Mouse (Mus musculus) CD4-positive naive resting alpha-beta T cell, adult 57 days (primary cell): ENCODE data around the gene Tnip2. TPM values are rescaled to one million over a fixed set of nuclear protein-coding genes. Genes with fewer than 3 reads are reported as not detected.

Experiments used
- total RNA-seq: library from RNA; stranded (reverse); gene quantifications from one replicate; pipeline ENCODE4 v1.2.4, GENCODE M21; 2023

The Tnip2 gene
- total RNA-seq, result 18.4 TPM

GRCm38 (mm10) chr5:34513466-34514217 lies at the start of gene Tnip2:
Gene Tnip2, minus strand, starts transcription at chr5:34513991.

GRCm38 (mm10) chr5:34525663-34526476 lies 12.1 kb upstream of the Tnip2 start, which contains the start of gene Sh3bp2:
Gene Sh3bp2, plus strand, starts transcription at chr5:34525838.

Other genes with a start within 250 kb of the Tnip2 start
- 4.6 TPM for gene Zfyve28, start 225.5 kb downstream of the Tnip2 start, total RNA-seq
- gene Cfap99, start 225.4 kb downstream of the Tnip2 start, total RNA-seq, result not detected
- 233 TPM for gene Rnf4, start 177.7 kb downstream of the Tnip2 start, total RNA-seq
- 91.0 TPM for gene Fam193a, start 144.1 kb downstream of the Tnip2 start, total RNA-seq
- 11.1 TPM for gene Sh3bp2, start 11.8 kb upstream of the Tnip2 start, total RNA-seq
- gene Add1, start 59.7 kb upstream of the Tnip2 start, total RNA-seq, result 326 TPM
- 34.6 TPM for gene Mfsd10, start 123.2 kb upstream of the Tnip2 start, total RNA-seq
- 31.2 TPM for gene Nop14, start 146.2 kb upstream of the Tnip2 start, total RNA-seq
- 8.0 TPM for gene Grk4, start 146.4 kb upstream of the Tnip2 start, total RNA-seq
- 61.1 TPM for gene Htt, start 247.7 kb upstream of the Tnip2 start, total RNA-seq